Mouse (Mus musculus) left cerebral cortex, adult 8-10 months (tissue): ENCODE measurements around the gene Gsc. TPM values are rescaled to one million over a fixed set of nuclear protein-coding genes. Genes with fewer than 3 reads are reported as not detected.
A peak's percentile ranks its signal among the peaks of the same experiment; 100 is the strongest.
"Not testable (repeated sequence)": the region's sequence is repeated elsewhere in the genome, so short reads cannot be mapped to it uniquely, and the experiment has no call there.

Source experiments
- DNase-seq, 2 experiments: peaks; one replicate each; pipeline ENCODE4 v3.0.0; 2022; ENCODE audit warnings: low spot score in 2 of 2
- total RNA-seq, 4 experiments: library from RNA; stranded (reverse); gene quantifications; 2 replicates each; pipeline ENCODE4 v1.2.4; 2022

Gsc gene
- total RNA-seq, 4 experiments from 2014 or later = not detected

DNA sequence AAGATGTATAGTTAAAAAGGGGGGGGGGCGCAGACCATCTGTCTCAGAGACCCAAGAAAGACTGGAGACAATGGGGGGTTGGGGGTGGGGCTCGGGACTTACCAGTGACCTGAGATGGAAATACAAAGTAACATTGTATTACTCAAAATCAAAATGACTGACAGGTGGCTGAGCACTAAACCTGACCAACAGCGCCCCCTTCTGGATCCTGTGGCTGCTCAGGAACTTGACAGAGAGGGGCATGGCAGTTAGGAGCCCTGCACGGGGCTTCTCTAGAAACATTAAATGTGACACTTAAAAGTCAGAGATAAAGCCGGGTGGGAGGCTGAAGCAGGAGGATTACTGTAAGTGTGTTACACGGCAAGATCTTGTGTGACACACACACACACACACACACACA lies 13.8 kb downstream of the Gsc start:
- DNase-seq = no peak

DNA sequence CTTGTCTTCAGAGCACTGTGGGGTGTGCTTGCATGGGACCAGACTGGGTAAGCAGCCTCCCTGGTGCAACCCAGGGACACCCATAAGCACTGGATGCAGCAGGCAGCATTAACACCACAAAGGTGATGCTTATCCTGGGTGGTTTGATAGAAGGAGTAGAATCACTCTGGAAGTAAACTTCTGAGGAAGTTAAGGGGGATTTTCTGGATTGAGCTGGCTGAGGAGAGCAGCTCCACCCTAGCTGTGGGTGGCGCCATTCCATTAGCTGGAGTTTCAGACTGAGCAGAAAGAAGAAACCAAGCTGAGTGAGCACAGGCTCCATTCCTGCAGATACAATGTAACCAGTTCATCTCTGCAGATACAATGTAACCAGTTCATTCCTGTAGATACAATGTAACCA lies 20.1 kb downstream of the Gsc start:
- no peak for DNase-seq

DNA sequence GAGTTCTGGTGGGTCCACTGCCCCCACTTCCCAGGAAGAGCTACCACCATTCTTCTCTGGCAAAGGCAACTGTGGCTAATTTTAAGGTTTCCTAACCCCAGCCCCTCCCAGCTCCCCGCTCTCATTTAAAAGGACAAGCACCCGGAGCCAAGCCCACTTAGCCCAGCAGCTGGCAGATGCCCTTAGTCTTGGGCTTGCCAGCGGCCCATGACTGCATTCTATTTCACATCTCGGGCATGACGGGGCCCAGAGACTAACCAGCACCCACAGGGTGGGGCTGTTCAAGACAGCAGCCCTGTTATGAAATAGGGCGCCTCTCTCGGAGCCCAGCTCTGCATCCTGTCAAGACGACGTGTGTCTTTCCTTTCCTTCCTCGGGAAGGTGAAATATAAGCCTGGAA lies 22.9 kb downstream of the Gsc start:
- no peak for DNase-seq

DNA sequence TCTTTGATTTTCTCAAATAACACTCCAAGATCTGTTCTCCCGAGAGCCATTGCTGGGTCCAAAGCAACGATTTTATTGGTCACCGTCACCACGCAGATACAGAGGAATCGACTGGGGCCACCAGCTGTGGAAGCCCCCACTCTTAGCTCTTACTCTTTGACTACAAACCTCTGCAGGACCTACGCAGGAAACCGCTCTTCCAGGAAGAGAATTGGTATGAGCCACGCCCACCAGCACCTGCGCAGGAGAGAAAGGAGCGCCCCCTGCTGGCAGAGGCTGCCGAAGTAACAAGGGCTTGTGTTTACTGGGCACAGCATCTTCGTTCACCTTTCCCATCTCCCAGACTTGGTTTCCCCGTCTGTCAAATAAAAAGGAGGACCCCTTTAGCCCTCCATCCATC lies 25.0 kb downstream of the Gsc start:
- peak in 1 of 2 experiments; percentile 26 for DNase-seq

DNA sequence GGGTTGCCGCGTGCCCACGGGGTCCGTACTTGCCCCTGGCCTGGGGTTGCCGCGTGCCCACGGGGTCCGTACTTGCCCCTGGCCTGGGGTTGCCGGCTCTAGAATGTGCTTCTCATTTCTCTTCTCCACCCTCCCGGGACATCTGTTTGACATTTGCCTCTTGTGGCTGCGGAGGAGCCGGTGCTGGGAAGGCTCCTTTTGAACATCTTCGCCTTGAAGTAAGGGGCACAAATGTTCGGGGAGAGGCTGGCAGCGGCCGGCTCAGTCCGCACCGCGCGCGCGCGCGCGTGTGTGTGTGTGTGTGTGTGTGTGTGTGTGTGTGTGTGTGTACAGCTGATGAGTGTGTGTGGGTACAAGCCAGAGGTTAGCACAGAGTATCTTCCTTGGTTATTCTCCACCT lies 26.1 kb downstream of the Gsc start:
- DNase-seq = not testable (repeated sequence)

DNA sequence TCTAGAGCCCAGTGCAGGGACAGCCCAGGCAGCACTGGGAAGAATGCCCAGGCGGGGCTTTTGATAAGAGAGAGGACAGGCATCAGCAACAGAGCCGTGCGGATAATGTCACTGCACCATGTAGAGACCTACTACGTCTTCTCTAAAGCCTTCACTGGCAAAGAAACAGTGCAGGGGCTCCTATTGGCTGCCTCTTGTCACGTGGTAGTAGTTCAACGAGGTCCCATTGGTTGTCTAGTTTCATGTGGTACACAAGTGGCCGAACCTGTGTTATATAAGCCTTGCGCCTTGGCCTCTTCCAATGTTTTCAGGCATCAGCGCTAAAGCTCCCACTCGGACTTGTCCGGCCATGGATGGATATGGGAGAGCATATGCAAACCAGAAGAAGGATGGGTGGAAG lies 29.4 kb downstream of the Gsc start:
- DNase-seq = no peak

DNA sequence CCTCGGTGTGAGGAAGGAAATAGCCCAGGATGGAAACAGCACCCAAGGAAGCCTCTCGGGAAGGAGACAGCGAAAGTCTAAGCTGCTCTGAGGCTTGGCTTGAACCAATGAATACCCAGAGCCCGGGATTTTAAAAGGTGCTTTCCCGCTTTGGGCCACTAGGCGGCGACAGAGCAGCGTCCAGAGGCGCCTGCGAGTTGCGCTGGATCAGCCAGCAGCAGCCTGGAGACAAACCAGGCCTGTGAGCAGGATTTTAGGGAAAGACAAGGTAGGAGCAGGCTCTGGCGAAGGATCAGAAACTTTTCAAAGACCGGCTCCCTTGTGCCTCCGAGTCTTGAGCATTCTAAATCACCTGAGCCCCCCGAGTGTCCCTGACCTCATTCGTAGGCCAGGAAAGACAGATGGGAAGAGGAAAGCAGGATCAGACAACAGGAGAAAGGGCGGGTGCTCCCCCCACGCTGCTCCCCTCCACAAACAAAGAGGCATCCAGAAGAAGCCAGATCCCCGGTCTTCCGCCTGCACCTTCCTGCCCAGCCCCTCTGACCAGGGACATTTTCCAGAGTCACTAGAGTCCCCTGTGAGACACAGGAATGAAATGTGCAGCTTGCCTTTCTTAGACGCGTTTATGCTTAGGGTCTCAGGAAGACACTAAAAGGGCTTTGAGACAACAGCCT lies 32.9 kb downstream of the Gsc start:
- DNase-seq = peak; percentile 46 to 97

DNA sequence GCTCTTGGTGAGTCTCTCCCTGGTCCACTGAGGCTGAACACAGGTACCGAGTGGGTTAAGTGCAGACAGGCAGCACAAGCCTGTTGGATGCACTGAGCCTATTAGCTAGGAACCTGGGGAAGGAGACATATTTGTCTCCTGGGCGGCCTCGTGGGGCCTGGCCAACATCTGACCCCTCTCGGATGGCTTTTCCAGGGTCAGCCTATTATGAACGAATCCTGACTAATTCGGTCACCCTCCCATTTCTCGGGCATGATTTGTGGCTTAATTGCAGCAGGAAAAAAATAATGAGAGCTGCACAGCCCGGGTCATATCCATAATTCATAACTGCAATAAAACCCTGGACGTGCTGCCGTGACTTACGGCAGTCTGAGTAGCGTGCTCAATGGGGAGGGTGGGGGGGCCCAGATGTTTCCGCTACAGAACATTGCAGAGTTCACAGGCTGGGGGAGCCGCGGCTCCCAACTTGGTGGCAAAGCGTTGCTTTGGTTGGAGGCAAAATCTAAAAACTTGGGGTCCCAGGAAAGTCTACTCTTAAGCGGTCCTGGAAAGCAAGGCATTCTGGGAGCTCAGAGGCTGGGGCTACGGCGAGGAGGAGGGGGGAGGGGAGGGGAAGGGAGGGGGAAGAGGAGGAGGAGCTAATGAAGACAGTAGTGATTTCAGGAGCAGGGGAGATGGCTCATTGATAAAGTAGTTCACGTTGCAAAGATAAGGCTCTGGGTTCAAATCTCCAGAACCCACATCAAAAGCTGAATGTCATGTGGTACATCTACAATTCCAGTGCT lies 39.0 kb downstream of the Gsc start:
- no peak for DNase-seq

DNA sequence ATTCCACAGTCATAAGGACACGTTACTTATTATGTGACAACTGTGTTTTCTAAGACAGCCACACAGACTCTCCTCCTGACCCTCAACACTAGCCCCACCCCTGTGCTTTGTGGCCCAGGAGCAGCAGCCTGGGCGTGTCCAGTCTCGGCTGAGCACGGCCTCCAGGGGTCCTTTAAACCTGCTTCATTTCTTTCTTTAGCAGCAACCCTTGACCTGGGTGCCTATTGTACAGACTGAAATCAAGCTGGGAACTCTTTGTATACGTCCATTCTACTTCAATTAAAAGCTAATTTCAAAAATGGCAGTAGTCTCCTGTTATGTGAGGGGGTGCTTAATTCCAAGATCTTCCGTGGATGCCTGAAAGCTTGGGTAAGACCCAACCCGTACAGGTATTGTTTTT lies 39.9 kb downstream of the Gsc start:
- no peak for DNase-seq

DNA sequence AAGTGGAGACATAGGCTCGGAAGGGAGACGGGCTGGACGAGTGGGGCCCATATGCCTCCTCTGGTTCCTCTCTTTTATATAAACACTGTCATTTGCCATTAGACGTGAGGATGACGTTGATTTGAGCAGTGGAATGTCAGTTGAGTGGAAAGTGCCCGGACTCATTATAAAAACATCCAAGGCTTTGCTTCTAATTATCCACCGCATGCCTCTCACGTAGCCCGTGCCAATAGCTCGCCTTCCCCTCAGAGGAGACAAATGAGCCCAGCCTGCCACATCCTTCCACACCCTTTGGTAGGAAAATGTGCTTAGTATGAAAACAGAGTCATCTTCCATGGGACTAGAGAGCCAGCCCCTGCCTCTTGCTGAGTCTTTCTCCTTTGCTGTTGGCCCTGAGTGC lies 41.8 kb downstream of the Gsc start:
- DNase-seq = no peak

DNA sequence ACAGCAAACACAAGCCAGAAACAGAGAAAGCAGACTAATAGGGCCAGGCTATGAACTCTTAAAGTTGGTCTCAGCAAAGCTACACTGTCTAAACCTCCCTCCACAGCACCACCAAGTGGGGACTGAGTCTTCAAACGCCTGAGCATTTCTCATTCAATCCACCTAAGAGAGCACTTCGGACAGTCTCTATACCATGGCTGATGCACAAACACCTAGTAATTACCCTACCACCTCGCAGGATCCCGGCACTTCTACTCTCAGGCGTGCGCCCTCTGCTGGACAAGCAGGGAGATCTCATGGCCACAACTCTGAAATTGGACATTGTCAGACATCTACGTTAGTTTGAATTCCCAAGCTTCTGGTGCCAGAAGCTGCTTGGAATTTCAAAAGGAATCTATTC lies 46.2 kb downstream of the Gsc start:
- DNase-seq = no peak

DNA sequence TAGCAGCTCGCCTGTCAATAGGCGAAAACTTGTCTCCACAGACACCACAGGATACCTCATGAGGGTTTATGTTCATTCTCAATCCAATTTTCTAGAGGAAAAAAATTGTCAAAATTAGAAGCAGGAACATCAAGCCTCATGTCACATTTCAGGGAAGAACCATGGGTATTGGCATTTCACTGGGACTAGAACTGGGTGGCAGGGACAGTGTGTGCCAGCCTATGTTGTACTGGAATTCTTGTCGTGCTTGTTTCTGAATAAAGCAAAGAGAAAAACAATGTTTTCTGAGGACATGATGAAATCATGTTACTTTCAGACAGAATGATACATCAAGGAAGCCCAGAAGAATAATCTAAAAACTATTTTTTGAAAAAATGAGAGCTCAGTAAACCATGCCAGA lies 47.5 kb downstream of the Gsc start:
- DNase-seq = no peak

DNA sequence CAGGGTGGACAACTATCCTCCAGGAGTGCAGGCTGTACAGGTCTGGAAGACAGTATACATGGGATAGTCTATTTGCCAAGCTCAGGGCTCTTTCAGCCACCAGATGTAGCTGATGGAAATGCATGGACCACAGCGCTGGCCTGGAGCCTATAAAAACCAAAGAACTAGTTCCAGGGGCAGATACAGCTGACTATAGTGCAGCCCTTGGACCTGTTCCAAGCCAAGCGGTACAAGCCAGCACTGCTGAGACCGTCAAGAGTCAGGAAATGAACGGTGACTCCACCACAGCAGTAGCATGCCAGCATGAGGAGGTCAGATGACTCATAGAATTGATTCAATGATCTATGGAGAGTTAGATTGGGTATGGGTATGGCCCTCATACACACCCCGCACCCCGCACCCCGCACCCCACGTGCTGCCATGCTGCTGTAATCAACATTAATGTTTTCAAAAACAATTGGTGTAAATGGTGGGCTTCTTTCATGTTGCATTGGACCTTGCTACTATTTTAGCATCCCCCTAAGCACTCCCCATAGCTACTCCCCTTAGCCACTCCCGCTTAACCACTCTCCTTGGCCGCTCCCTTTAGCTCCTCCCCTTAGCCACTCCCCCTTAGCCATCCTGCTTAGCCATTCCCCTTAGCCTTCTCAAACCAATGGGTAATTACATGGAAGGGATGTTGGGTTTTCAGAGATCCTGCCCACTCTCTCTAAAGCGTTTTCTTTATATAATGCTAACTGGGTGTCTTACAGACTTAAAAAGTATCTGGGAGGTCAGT lies 50.3 kb downstream of the Gsc start:
- DNase-seq = no peak

Other genes starting within 250 kb of the Gsc start
- gene Serpina3g, start 237.1 kb downstream of the Gsc start, total RNA-seq = under 1 TPM in 3 of 4 experiments, not detected in 1; 0.43 to 0.72 (median 0.63) TPM
- under 1 TPM in 2 of 4 experiments, not detected in 2; 0.35 to 0.53 TPM for gene Serpina3i, start 210.2 kb downstream of the Gsc start, total RNA-seq
- not detected for gene Serpina3j, start 158.8 kb downstream of the Gsc start, total RNA-seq
- not detected for gene Serpina3k, start 134.8 kb downstream of the Gsc start, total RNA-seq
- under 1 TPM in 3 of 4 experiments, not detected in 1; 0.32 to 1.00 (median 0.42) TPM for gene Serpina3m, start 134.8 kb downstream of the Gsc start, total RNA-seq
- 10 to 100 TPM; 13.8 to 90.9 (median 32.5) TPM for gene Serpina3n, start 66.6 kb downstream of the Gsc start, total RNA-seq